Mouse (Mus musculus) gastrocnemius, adult 18-20 months (tissue): ENCODE data around the gene Plekhg4. TPM values are rescaled to one million over a fixed set of nuclear protein-coding genes. Genes with fewer than 3 reads are reported as not detected.
A peak's percentile ranks its signal among the peaks of the same experiment; 100 is the strongest.

Source experiments
- DNase-seq: peaks from one replicate; pipeline ENCODE4 v3.0.0; 2021; ENCODE audit warnings: low spot score
- total RNA-seq, 2 experiments: library from RNA; stranded (reverse); gene quantifications; 2 replicates each; pipeline ENCODE4 v1.2.3; 2021

Plekhg4 gene
- total RNA-seq, 2 experiments from 2014 or later, result 0.09 TPM; not detected in 1

DNA sequence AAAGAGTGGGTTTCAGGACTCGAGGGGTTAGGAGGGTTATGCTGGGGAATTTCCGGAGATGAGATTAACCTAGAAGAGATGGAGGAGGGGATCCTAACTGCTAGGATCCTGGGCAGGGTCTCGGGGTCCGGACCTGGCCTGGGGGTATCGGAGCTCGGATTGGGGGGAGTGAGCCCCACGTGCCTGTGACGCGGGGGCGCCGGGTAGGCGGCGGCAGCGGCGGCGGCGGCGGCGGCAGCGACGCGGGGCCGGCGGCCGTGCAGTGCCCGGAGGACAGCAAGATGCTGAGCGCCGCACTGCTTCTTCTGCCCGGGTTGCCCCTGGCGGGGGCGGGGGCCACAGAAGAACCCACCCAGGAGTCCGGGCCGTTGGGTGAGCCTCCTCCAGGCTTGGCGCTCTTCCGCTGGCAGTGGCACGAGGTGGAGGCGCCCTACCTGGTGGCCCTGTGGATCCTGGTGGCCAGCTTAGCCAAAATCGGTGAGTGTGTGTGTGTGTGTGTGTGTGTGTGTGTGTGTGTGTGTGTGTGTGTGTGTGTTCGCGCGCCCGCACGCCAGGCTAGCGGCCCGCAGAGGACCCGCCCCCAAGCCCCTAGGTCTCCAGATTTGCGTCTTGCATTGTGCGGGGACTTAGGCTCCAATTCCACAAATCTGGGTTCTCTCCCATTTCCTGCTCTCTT lies 23.8 kb upstream of the Plekhg4 start:
- DNase-seq, result no peak

DNA sequence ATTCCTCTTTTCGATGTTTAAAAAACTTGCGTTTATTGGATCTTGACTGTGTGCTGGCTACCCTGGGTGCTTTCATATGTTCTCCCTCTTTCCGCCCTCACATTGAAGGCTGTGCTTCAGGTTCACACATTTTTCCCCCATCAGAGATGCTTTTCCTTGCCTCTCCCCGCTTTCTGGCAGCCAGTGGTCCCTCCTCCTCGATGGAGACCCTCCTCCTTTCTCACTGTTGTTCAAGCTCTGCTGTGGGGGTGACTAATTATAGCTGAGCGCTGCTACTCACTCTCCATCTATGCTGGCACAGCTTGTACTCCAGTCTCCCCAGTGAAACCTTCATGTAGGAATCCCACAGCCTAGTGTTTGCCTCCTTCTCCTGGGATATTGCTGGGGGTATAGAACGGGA lies 22.9 kb upstream of the Plekhg4 start:
- no peak for DNase-seq

DNA sequence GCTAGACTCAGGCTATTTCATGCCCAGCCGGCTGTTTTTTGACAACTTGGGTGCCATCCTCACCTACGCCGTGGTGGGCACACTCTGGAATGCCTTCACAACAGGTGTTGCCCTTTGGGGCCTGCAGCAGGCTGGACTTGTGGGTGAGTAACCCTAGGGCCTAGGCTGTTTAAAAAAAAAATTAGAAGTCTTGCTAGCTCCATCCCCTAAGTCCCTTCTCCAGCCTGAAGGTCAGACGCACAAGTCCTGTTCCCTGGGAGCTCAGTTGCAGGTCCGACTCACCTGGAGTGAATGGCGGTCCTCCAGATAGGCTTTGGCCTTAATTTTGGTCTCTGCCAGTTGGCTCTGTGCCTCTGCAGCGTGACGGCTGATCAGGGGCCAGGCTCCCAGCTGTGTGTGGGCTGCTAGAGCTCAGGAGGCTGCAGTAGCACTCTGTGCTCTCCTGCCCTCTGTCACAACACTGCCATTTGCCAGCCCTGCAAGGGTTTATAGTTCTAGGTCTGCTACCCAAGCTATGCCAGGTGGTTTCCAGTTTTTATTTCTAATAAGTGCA lies 19.4 kb upstream of the Plekhg4 start:
- DNase-seq, result no peak

DNA sequence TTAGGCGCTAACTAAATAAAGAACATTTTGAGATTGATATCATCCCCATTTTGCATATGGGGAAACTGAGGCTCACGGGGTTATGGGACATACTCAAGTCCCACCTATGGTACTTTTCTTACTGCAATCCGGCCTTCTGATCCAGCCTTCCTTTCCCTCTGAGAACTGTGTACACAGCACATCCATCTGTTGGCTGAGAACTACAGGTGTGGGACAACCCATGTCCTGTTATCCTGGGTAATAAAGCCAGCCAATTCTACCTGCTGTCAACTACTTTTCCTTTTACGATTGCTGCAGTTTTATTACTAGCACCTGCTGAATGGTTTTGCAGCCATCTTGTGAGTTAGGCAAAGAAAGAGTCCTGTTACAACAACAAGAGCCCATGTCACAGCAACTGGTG lies 18.5 kb upstream of the Plekhg4 start:
- DNase-seq, result no peak

DNA sequence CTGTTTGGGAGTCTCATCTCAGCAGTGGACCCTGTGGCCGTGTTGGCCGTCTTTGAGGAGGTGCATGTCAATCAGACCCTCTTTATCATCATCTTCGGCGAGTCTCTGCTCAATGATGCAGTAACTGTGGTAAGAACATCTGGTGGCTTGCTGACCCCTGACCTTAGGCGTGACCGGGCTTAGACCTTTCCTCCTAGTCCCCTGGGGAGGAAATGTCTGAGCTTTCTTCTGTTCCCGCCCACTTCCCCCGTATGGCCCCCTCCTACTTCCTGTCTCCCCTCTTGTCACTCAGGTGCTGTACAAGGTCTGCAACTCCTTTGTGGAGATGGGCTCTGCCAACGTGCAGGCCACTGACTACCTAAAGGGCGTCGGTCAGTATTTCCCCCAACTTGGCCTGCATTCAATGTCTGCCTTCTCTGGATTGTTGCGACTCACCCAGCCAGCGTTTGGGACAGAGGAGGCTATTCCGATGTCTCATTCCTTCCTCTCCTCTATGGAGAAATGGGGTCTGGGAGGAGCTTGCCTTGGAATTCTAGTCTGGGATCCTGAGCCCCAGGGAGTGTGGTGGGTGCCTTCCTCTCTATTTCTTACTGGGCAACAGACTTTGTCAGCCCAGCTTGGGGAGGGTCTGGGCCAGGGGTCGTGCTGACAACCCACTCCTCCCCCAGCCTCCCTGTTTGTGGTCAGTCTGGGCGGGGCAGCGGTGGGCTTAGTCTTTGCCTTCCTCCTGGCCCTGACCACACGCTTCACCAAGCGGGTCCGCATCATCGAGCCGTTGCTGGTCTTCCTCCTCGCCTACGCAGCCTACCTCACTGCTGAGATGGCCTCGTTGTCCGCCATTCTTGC lies 17.7 kb upstream of the Plekhg4 start:
- peak; percentile 53 for DNase-seq

DNA sequence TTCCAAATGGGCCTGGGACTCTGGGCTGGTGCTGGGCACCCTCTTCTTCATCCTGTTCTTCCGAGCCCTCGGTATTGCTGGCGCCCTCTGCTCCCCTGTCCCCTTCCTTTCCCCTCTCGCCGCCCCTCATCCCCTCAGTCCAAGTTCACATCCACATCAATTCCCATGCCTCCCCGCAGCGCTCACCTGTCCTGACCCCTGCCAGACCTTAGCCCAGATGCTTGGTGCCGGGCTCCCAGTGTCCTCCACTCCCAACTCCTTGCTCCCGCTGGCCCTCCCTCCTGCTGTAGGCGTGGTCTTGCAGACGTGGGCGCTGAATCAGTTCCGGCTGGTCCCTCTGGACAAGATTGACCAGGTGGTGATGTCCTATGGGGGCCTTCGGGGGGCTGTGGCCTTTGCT lies 16.4 kb upstream of the Plekhg4 start:
- no peak for DNase-seq

DNA sequence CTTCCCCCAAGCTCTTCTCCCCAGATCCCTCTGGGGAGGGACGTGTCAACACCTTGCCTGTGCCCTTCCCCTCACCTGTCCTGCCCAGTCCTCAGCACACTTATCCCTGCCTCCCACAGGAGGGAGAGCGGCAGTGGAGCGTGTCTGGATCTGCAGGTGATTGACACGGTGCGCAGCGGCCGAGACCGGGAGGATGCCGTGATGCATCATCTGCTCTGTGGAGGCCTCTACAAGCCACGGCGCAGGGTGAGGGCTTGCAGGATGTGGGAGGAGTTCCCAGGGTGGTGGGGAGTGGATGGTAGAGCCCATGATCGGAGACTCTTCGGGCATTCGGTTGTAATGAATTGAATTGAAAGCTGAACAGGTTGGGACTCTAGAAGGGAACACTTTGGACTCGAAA lies 13.9 kb upstream of the Plekhg4 start:
- DNase-seq, result no peak

DNA sequence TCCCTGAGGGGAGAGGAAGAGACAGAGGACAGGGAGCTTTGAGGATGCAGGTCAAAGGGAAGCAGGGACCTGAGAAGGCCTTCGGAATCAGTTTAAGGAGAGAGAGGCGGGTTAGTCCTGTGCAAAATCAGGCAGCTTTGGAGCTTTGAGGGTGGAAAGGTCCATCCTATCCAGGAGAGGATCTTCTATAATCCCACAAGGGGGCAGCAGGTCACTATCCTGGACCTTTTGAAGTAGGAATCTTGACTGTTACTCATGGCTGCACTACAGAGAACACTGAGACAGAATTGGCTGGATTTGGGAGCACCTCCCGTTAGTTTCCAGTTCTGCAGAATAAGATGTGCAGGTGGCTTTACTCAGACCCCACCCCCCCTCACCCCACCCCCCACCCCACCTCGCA lies 13.4 kb upstream of the Plekhg4 start:
- DNase-seq, result no peak

DNA sequence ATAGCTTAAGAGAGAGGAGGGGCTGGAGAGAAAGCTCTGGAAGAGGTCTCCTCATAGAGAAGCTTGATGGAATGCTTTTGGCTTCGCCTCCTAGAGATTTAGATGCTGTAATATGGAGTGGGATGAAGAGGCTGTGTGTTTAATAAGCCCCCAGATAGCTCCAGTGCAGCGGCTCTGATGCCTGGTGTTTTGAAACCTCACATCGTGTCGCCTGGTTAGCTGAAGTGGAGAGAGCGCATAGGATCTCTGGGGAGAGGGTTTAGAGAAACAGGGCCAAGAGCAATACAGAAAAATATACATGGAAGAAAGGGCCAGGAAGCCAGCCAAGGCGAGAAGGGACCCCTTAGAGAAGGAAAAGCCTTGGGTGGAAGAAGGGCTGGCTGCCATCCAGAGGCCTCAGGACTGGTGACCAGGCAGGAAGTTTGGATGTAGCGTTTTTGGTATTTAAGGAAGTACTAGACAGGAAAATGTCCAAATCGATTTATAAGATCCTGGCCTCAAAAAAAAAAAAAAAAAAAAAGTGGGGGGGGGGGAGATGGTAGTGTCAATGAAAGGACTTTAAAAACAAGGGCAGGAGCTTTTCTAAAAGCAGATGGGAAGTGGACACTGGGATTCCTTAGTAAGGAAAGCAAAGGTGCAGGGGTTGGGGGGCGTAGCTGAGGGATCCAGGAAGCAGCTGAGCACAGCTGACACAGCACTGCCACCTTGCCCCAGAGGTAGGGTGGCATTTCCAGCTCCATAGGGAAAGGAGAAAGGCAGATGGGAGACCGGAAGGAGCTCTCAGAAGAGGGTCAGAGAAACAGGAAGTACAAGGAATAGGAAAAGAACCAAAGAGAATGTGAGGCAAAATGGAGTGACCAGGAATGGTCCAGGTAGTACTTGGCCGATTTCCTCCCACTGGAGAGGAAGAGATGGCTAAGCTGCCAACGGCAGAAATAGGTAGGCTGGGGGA lies 11.0 kb upstream of the Plekhg4 start:
- DNase-seq, result no peak

DNA sequence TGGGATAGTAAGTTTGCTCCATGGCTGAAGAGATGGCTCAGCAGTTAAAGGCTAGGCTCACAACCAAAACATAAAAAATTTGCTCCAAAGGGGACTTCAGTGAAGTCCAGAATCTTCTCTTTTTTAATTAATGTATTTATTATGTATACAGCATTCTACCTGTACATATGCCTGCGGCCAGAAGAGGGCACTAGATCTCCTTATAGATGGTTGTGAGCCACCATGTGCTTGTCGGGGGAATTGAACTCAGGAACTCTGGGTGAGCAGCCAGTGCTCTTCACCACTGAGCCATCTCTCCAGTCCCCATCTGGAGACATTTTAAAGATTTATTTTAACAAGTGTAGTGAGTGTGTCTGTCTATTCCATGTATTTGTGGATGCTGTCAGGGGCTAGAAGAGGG lies 6.0 kb upstream of the Plekhg4 start:
- no peak for DNase-seq

DNA sequence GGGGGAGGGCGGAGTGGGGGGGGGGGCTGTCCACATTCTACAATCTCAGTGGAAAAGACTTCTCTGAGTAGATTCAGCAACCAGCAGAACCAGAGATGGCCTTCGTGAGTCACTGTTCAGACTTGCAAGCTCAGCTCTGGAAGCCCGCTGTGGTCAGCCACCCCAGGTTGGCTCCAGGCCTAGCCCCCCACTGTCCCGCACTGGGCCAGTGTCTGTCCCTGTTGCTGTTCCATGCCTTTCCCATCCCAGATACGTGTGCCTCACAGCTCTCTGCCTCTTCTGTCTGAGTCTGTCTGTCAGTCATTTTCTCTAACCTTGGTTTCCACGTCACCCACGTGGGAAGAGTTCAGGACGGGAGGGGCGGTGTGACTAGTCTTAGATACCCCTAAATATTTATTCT lies 601 bp upstream of the Plekhg4 start:
- DNase-seq, result no peak

DNA sequence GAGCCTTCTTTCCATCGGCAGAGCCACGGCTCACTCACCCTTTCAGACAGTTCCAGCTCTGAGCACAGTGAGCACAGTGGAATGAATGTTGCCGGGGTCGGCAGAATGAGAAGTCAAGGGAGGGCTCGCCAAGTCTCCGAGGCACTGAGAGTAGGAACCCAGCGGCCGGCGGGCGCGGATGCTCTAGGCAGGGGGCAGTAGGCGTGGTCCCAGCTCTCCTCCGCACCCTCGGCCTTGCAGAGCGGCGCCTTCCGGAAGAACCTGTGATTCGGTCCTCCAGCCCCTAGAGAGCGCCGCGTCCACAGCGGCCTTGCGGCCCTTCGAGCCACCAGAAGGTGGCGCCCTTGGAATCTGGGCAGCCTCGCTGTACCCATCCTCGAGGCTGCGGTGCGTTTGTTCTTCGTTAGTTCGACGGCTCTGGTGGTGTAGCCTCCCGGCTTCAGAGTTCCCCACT lies 1.5 kb downstream of the Plekhg4 start:
- DNase-seq, result no peak

DNA sequence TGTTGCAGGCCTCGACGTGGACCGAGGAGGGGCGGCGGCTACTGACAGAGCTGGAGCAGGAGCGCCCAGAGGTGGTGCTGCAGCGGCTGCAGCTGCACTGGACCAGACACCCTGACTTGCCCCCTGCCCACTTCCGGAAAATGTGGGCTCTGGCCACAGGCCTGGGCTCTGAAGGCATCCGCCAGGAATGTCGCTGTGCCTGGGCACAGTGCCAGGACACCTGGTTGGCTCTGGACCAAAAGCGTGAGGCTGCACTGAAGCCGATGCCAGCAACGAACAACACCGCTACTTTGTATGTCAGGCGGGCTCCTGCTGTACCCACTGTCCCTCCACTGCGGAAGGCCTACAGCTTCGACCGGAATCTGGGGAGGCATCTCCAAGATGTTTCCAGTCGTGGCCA lies 5.6 kb downstream of the Plekhg4 start:
- DNase-seq, result no peak

DNA sequence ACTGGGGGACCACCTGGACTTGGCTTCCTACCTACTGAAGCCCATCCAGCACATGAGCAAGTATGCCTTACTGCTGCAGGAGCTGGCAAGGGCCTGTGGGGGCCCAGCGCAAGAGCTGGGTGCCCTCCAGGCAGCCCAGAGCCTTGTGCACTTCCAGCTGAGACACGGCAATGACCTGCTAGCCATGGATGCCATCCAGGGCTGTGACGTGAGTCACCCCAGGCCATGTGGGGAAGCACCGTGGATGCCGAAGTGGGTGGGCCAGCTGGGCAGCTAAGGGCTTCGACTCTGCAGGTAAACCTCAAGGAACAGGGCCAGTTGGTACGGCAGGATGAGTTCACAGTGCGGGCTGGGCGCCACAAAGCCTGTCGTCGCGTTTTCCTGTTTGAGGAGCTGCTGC lies 7.2 kb downstream of the Plekhg4 start:
- DNase-seq, result no peak

DNA sequence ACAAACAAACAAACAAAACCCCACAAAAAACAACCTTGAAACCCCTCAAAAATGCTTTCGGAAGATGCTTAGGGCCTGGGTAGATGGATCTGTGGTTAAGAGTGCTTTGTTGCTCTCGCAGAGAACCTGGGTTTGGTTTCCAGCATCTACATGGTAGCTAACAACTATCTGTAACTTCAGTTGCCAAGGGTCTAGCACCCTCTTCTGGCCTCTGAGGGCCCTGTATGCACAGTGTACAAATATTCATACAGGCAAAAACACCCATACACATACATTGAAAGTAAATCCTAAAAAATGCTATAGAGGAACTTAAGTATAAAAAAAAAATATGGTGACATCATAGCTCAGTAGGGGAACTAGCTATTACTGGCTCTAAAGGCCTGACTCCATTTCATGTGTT lies 11.0 kb downstream of the Plekhg4 start:
- DNase-seq, result no peak

DNA sequence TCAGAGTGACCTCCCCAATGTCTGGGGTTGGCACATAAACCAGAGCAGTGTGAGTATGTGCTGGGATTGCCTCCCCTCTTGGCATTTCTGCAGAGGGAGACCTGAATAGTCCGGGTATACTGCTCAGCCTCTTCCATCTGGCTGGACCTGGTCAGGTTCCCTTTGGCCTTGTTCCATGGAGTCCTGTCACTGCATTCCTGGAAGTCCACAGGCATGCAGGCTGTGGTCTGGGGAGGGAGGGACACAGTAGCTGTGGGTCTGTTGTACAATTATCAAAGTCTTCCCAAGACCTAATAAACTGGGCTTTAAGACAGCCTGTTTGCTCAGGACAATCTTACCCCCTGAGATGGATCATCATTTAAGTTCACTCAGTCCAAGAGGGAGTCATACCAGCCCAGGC lies 14.1 kb downstream of the Plekhg4 start:
- DNase-seq, result no peak

DNA sequence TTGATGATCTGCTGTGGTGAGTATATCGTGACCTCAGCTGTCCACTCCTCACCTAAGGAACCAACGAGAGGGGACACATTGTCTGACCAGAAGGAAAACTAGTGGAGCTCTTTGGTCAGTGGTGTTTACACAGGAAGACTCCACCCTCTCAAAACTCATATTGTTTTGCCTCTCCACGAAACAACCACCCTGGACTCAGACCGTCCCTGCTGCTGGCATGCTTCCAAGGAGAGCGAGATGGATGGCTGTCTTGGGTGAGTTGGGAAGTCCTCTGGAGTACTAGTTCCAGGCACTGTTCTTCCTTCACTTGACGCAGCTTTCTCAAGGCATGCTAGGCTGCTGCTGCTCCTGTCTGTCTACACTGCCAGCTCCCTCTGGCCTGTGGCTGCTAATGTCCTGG lies 16.0 kb downstream of the Plekhg4 start:
- DNase-seq, result no peak

DNA sequence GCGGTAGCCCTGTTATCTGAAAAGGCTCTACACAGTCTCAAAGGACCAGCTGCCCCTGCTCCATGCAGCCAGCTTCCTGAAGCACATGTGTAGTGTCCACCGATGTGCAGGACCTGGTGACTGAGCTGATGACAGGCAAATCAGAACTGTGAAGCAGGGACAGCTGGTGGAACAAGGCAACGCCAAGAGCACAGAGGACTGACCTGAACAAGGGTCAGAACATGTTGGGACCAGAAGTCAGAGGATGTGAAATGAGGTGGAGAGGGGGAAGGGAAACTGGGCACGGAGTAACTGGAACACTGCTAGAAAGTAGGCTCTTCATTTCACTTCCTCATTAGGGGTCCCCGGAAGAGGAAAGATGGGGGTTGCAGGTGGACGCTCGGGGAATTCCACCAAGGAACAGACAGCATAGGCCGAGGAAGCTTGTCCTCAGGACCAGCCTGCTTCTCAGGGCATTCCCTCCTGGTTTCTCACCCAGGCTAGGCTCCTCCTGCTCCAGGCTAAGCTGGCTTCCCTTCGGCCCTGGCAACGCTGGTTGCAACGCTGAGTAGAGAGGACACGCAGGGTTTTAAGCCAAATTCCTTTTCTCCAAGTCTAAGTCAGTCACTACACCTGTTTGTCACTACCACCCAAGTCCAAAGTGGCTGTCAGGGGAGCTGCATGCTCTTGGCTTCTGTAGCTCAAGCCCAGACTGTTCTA lies 20.2 kb downstream of the Plekhg4 start:
- peak; percentile 24 for DNase-seq

DNA sequence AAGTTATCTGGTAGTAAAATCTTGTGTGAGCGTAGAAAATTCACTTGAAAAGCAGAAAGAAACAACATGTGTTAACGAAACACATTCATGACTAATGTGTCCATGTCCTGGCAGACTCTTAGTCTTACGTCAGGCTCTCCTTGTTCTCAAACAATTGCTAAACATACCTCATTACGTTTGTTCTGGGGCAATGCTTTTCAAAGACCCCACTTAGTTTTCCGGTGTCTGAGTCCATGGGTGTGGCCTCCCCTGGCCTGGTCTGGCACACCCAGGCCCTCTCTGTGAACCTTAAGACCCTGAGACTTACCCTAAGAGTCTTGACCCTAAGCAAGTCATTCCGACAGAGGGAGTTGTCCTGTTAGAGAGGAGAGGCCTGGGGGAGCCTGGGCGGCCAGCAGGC lies 20.8 kb downstream of the Plekhg4 start:
- peak; percentile 20 for DNase-seq

DNA sequence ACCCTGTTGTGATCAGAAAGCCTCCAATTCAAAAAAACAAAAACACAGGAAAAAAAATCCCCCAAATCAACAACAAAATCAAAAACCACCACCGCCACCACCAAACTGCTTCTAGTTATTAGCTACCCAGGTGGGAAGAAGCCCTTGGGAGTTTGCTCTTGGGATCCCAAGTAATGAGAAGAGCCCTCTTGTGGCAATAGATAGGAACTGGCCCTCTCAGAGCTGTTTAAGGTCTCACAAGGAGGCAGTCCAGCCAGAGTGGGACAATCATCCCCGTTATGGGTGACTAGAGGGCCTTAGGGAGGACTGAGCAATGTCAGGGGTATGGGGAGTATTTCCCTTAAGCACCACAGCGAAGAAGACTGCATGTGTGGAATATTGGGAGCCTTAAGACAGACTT lies 24.7 kb downstream of the Plekhg4 start:
- DNase-seq, result peak; percentile 68

DNA sequence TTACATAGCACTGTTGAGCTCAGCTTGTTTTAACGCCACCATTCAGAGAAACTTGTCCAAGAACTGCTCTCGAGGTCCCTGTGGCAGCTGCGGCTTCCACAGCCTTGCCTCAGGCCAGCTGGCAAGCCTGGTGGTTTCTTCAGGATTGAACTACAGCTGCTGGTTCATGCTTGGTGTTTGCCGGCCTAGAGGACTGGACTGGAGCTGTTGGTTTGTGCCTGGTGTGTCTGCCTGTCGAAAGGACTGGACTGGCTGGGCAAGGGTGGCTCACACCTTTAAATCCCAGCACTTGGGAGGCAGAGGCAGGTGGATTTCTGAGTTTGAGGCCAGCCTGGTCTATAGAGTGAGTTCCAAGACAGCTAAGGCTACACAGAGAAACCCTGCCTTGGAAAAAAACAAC lies 26.9 kb downstream of the Plekhg4 start:
- DNase-seq, result no peak
